Comparison of ENCODE assay signal across 11 mouse cellular contexts in the genomic region with DNA sequence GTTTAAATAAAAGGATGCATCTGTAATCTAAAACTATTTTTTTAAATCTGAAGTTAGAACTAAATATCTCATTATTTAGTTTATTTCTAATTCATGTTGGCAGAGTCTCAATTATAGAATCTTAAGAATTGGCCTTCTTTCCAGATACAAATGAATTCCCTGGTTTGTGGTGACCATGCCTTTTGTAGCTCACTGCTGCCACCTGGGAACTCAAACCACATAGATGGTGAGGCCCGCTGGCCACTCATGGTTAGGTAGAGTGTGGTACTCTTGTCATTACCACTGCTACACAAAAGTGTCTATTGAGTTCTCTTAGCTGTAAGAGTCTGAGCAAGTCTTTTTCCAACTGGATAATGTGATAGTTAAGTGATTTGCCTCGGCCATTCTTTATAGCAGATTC. TPM values are rescaled to one million over a fixed set of nuclear protein-coding genes. Genes with fewer than 3 reads are reported as not detected.
DNase-seq lines count a peak whose midpoint lies in the region; ATAC-seq lines count a peak whose summit lies in the region.
"Had no signal": no experiment of that assay in that cellular context is flagged by ENCODE, and none has a peak within 500 bp of the region (broad histone marks: within the 10 kb centered on the region; RNA-seq: fewer than 3 reads in every experiment).

No protein-coding gene starts in this region.

- no peak overlapping the region for H3K4me2 ChIP-seq in heart, embryonic 12.5 days
- H3K4me2 ChIP-seq: liver, embryonic 15.5 days; neural tube, embryonic 12.5 days had no signal

- H3K9ac ChIP-seq in heart, embryonic 12.5 days = no peak overlapping the region
- H3K9ac ChIP-seq: liver, embryonic 15.5 days; neural tube, embryonic 12.5 days had no signal

- 71% methylated on average over 2 of the region's 2 CpGs for WGBS in heart, embryonic 12.5 days

- no peaks in the 10 kb centered on the region for H3K9me3 ChIP-seq in heart, embryonic 12.5 days (replicated peaks)
- H3K9me3 ChIP-seq: liver, embryonic 15.5 days; neural tube, embryonic 12.5 days had no signal

- H3K36me3 ChIP-seq in heart, embryonic 12.5 days = no peaks in the 10 kb centered on the region
- H3K36me3 ChIP-seq: liver, embryonic 15.5 days; neural tube, embryonic 12.5 days had no signal

- no peak overlapping the region for H3K4me3 ChIP-seq in heart, embryonic 12.5 days
- H3K4me3 ChIP-seq: liver, embryonic 15.5 days; neural tube, embryonic 12.5 days had no signal

- no peak overlapping the region for H3K27ac ChIP-seq in heart, embryonic 12.5 days (ENCODE audit: poor library complexity, severe bottlenecking)
- H3K27ac ChIP-seq: liver, embryonic 15.5 days; neural tube, embryonic 12.5 days had no signal

- no peak for ATAC-seq in heart, embryonic 12.5 days (ENCODE audit: insufficient number of reproducible peaks, low FRiP score)
- ATAC-seq in megakaryocyte progenitor cell, adult 5-6 weeks (replicated peaks; ENCODE audit: poor library complexity) = 0 out of 2 replicates have a peak, but pooled peaks have one; percentile 26

- no peaks in the 10 kb centered on the region for H3K4me1 ChIP-seq in heart, embryonic 12.5 days (replicated peaks)
- H3K4me1 ChIP-seq: liver, embryonic 15.5 days; neural tube, embryonic 12.5 days had no signal

- DNase-seq in heart, adult 8-10 months (ENCODE audit: low spot score) = peak; percentile 7
- peak; percentile 10 for DNase-seq in ovary, postnatal 36 days (ENCODE audit: low spot score)
- DNase-seq in ovary, postnatal 14 days (ENCODE audit: low spot score) = no peak
- peak; percentile 13 to 19 for DNase-seq in cerebellum, postnatal 14 days
- DNase-seq in thymus, postnatal 4 days = no peak

- no peaks in the 10 kb centered on the region for H3K27me3 ChIP-seq in heart, embryonic 12.5 days (replicated peaks)
- H3K27me3 ChIP-seq: liver, embryonic 15.5 days; neural tube, embryonic 12.5 days had no signal

RNA-seq across cellular contexts. Expression of a gene that starts 45.4 kb away (rescaled TPM):
- not detected for total RNA-seq in heart, adult 8-10 months (2022)
- not detected in 2 replicates for polyA plus RNA-seq in heart, embryonic 12.5 days (2016; fragmentation: Nextera tagmentation; extraction: Ambion mirVana)
- total RNA-seq in megakaryocyte progenitor cell, adult 5-6 weeks (2015) = not detected in 2 replicates
- not detected in 2 replicates for total RNA-seq in megakaryocyte progenitor cell, adult 5-6 weeks (2017)
- polyA plus RNA-seq: large intestine, adult 2 months; liver, embryonic 15.5 days; neural tube, embryonic 12.5 days; stomach, embryonic 14.5 days had no signal

Comparison
In these comparisons a context has a peak if more than half of its experiments do, and no peak if none do; other contexts are left out.
1. DNase-seq: peak in heart, adult 8-10 months (single experiment), ovary, postnatal 36 days (single experiment) and cerebellum, postnatal 14 days (2 of 2); none in ovary, postnatal 14 days (single experiment) and thymus, postnatal 4 days (single experiment).